24 mouse cellular contexts compared by ENCODE assay signal in genomic region chr13:101096221-101096620, GRCm38 (mm10).
"Had no signal": no experiment of that assay in that cellular context is flagged by ENCODE, and none has a peak within 500 bp of the region (broad histone marks: within the 10 kb centered on the region; RNA-seq: fewer than 3 reads in every experiment).

No protein-coding gene starts in this region.

- DNase-seq: gastrocnemius, postnatal 10 days; gastrocnemius, postnatal 36 days; heart, adult 11 months; heart, adult 2 months; heart, postnatal 14 days; heart, postnatal 36 days; kidney, adult 11 months; kidney, adult 2 months; kidney, adult 9 months; kidney, postnatal 14 days; kidney, postnatal 36 days; layer of hippocampus, adult 9-11 months; layer of hippocampus, postnatal 36 days had no signal

- H3K27ac ChIP-seq: heart, adult 2 months; heart, embryonic 13.5 days; heart, embryonic 15.5 days; hindbrain, embryonic 12.5 days; hindbrain, embryonic 14.5 days; kidney, embryonic 15.5 days; kidney, postnatal 0 days; left cerebral cortex, adult 2 months; limb, embryonic 13.5 days; limb, embryonic 15.5 days; liver, embryonic 12.5 days; liver, embryonic 14.5 days had no signal

- H3K4me3 ChIP-seq: heart, adult 2 months; heart, embryonic 13.5 days; heart, embryonic 15.5 days; hindbrain, embryonic 12.5 days; kidney, embryonic 15.5 days; left cerebral cortex, adult 2 months; limb, embryonic 13.5 days; limb, embryonic 15.5 days; liver, embryonic 12.5 days had no signal
